Mouse (Mus musculus) hindbrain, embryonic 11.5 days (tissue): ENCODE results near the gene Ntmt1. TPM values are rescaled to one million over a fixed set of nuclear protein-coding genes. Genes with fewer than 3 reads are reported as not detected.

Source experiments
- ATAC-seq: fragments of 200-750 bp; cut with Nextera tagmentation; 2 replicates; pipeline ENCODE4 v1.8.0; 2017; ENCODE audit warnings: mild to moderate bottlenecking, moderate TSS enrichment, moderate library complexity; ENCODE audit not compliant: low FRiP score
- DNase-seq: peaks from one replicate; pipeline ENCODE4 v3.0.0-alpha.2; 2015; ENCODE audit warnings: low spot score
- H3K27ac ChIP-seq: fragments of 300-500 bp; sonication (generic); 2 replicates; pipeline ENCODE4 v1.5.1; 2014; ENCODE audit warnings: mild to moderate bottlenecking, low read depth, low read length
- H3K27me3 ChIP-seq: fragments of 300-500 bp; sonication (generic); 2 replicates; pipeline ENCODE4 v1.6.1; 2014; ENCODE audit warnings: mild to moderate bottlenecking, low read length, moderate library complexity, mixed read lengths; ENCODE audit not compliant: control insufficient read depth, insufficient read depth
- H3K36me3 ChIP-seq: fragments of 300-500 bp; sonication (generic); 2 replicates; pipeline ENCODE4 v1.6.1; 2014; ENCODE audit warnings: mild to moderate bottlenecking, low read length, moderate library complexity, mixed read lengths; ENCODE audit not compliant: control insufficient read depth, insufficient read depth
- H3K4me1 ChIP-seq: fragments of 300-500 bp; sonication (generic); replicated peaks from 2 replicates; pipeline ENCODE4 v1.6.1; 2014; ENCODE audit warnings: low read length, mixed read lengths; ENCODE audit not compliant: control insufficient read depth, insufficient read depth
- H3K4me2 ChIP-seq: fragments of 300-500 bp; sonication (generic); replicated peaks from 2 replicates; pipeline ENCODE4 v1.6.1; 2014; ENCODE audit warnings: mild to moderate bottlenecking, low read depth, low read length
- H3K4me3 ChIP-seq: fragments of 300-500 bp; sonication (generic); 2 replicates; pipeline ENCODE4 v1.5.1; 2014; ENCODE audit warnings: low read depth, low read length
- H3K9ac ChIP-seq: fragments of 300-500 bp; sonication (generic); 2 replicates; pipeline ENCODE4 v1.6.1; 2014; ENCODE audit warnings: low read depth, low read length
- H3K9me3 ChIP-seq: fragments of 300-500 bp; sonication (generic); 2 replicates; pipeline ENCODE4 v1.6.1; 2016; ENCODE audit warnings: low read length; ENCODE audit not compliant: control insufficient read depth
- WGBS: fragments of 180-500 bp; shearing (Covaris S2); extraction: QIAGEN DNeasy Blood & Tissue Kit; methylation state at CpG from one replicate; pipeline ENCODE4 v1.1.7; 2014; 5-methylcytosine and 5-hydroxymethylcytosine counted together
- polyA plus RNA-seq: library from polyadenylated mRNA; unstranded; fragments of >200 nt; fragmentation: Nextera tagmentation; extraction: Ambion mirVana; gene quantifications from 2 replicates; pipeline ENCODE4 v1.2.1, GENCODE M21; 2014

Ntmt1 gene
- polyA plus RNA-seq, 1 experiment from 2014 or later: 108 TPM

DNA sequence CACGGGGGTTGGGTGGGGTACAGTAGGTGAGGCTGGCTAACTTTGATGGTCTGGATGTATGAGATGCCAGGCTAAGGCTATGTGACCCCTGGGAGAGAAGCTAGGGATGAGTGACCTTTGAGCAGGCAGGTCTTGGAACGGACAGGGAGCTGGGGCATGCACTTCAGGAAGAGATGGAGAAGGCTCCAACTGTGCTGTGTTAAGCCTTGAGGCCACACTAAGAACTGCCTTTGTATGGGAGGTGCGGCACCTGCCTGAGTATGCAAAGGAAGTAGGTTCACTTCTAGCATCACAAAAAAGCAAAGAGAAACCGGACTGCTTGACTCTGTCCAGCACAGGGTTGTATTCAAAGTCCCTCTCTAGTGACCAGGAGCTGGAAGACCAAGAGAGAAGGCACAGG, 29.4 kb upstream of the Ntmt1 start:
- no peak overlapping the region for H3K27ac ChIP-seq
- DNase-seq: no peak
- H3K27me3 ChIP-seq: no peaks in the 10 kb centered on the region
- no peak overlapping the region for H3K4me2 ChIP-seq
- 57% methylated on average over 4 of the region's 4 CpGs for WGBS
- H3K9ac ChIP-seq: no peak overlapping the region
- ATAC-seq: no peak
- no peak overlapping the region for H3K4me3 ChIP-seq
- no peaks in the 10 kb centered on the region for H3K9me3 ChIP-seq
- H3K36me3 ChIP-seq: no peaks in the 10 kb centered on the region
- peaks cover 15% of the 10 kb centered on the region; the same call in 1 of the 2 replicates for H3K4me1 ChIP-seq

DNA sequence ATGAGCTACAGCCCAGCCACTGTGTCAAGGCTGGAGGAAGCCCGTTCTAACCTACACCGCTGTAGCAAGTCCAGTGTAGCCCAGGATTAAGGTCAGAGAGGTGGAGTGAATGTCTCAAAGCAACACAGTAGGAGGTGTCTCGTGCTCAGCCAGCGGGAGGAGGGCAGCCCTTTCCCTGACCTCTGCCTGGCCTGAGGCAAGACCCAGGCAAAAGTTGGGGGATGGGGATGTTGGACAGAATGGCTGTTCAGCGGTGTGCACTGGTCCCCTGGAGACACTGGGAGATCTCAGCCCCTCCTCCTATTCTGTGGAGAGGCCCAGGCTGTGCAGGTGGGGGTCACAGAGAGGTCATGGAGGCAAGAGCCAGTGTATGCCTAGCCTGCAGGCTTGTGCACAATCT, 28.4 kb upstream of the Ntmt1 start:
- Histone ChIP-seq H3K9ac (no peak overlapping the region), H3K27ac (peak overlapping the region; percentile 54; the same call in 1 of the 2 replicates), H3K4me1 (peaks cover 15% of the 10 kb centered on the region; the same call in 1 of the 2 replicates), H3K4me2 (no peak overlapping the region), H3K27me3 (no peaks in the 10 kb centered on the region), H3K4me3 (no peak overlapping the region), H3K9me3 (no peaks in the 10 kb centered on the region), H3K36me3 (no peaks in the 10 kb centered on the region)
- under 1% methylated on average over 5 of the region's 5 CpGs for WGBS
- ATAC-seq (peak; percentile 72), DNase-seq (peak; percentile 60)

DNA sequence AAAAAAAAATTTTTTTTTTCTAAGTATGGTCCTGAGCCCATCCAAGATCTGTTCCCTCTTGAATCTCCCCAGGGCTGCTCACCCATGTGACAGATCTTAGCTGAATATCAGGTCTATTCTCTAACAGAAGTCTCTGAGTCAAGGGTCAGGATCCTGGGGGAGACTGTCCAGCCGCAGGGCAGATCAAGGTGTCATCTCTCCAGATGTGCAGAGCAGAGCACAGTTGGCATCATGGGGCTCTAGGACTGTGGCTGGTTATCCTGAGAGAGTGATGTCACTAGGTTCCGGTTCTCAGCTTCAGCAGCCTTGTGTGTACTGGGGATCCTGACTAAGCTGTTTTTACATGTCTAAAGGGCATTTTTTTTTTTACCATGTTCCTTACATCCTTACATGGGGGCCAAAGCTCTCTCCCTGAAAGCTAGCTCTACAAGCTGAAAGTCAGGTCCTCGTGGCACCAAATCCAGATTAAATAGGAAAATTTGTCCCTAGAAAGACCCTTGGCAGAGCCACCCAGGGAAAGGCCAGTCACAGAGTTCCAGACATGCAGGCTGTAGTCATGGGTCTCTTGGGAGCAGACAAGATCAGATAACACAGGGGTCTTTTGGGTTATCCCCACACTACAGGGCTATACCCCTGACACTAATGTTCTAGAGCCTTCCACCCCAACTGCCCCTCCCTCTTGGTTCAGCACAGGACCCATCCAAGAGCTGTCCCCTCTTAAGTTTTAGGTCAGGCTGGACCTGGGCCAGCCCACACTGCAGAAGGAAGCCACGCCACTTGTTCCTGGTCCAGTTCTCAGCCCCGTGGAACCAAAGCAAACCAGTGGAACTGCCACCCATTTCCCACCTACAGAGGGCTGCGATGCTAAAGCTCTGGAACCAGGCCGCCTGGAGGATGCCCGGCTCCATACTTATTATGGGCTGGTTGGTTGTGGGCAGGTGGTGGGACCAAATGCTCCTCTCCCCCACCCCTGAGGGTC, 25.0 kb upstream of the Ntmt1 start:
- 79% methylated on average over 8 of the region's 8 CpGs for WGBS

DNA sequence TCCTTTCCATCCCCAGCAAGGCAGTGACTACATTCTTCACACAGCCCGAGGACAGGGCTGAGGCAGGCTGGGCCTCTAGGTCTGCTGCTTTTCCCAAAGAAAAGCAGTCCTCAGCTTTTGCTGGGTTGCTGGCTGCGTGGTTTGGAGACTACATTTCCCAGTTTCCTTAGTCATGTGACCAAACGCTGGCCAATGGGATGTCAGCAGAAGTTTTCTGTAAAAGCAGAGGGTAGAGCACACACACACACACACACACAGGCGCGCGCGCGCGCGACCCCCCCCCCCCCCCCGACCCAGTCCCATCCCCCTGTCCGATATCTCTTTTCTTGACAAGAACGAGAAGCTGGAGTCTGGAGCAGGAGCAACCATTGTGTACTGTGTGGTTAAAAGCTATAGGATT, 24.3 kb upstream of the Ntmt1 start:
- Histone ChIP-seq H3K27me3 (no peaks in the 10 kb centered on the region), H3K36me3 (no peaks in the 10 kb centered on the region), H3K27ac (peak overlapping the region; percentile 14), H3K4me3 (no peak overlapping the region), H3K4me2 (peak overlapping the region; percentile 36; the same call in 1 of the 2 replicates), H3K9me3 (no peaks in the 10 kb centered on the region), H3K9ac (peak overlapping the region; percentile 48), H3K4me1 (peaks cover 21% of the 10 kb centered on the region)
- 1% methylated on average over 13 of the region's 13 CpGs for WGBS
- ATAC-seq: peak; percentile 55; the same call in 1 of the 2 replicates
- DNase-seq: peak; percentile 73

More for the DNA sequence above, 25.0 kb upstream of the Ntmt1 start:
- Histone ChIP-seq H3K27ac (peak overlapping the region; percentile 14), H3K36me3 (no peaks in the 10 kb centered on the region), H3K9me3 (no peaks in the 10 kb centered on the region), H3K9ac (peak overlapping the region; percentile 48), H3K4me2 (no peak overlapping the region; the same call in 1 of the 2 replicates), H3K27me3 (no peaks in the 10 kb centered on the region), H3K4me1 (peaks cover 23% of the 10 kb centered on the region), H3K4me3 (no peak overlapping the region)
- ATAC-seq (no peak), DNase-seq (no peak)

DNA sequence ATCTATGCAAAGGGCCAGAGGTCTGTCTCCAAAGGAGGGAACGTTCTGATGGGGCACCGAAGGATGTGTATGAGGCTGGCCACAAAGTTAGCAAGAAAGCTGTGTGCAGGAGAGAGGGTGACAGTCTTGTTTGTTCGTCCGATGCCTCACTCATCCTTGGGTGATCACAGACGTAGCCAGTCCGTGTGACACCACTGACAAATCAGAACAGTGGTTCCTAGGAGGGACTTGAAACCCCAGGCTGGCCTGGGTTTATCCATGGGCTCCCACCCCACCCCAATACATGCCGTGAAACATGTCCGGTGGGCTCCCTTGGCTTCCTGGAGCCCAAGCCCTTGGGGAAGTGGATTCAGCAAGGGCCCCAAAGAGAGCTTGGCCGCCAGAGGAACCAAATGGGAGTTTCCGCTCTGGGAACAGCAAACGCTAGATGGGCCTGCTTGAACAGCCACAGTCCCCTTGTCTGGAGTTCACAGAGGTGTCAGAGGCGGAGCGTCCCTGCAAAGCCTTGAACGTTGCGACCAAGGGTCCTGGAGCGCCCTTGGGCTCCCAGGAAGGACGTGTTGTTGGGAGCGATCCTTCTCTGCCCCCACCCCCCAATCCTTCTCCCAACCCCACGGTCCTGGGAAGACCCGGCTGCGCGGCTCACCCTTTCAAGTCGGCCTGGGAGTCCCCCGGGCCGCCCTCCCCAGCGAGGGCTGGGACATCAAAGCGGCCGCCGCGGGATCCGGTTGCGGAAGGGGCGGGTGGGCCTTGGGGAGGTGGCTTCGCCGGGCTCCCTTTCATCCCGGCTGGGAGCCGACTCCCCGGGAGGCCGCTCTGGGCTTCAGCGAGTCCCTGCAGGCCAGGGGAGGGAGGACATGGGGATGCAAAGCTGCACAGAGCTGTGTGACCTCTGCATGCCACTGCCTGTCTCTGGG, 23.3 kb upstream of the Ntmt1 start:
- Histone ChIP-seq H3K27me3 (no peaks in the 10 kb centered on the region), H3K4me2 (peak overlapping the region; percentile 36; the same call in 1 of the 2 replicates), H3K9ac (peak overlapping the region; percentile 48), H3K36me3 (no peaks in the 10 kb centered on the region), H3K9me3 (no peaks in the 10 kb centered on the region), H3K4me3 (no peak overlapping the region), H3K27ac (peak overlapping the region; percentile 77), H3K4me1 (peaks cover 17% of the 10 kb centered on the region)
- 10% methylated on average over 37 of the region's 40 CpGs for WGBS
- ATAC-seq: peak; percentile 46; the same call in 1 of the 2 replicates
- peak; percentile 55 for DNase-seq

DNA sequence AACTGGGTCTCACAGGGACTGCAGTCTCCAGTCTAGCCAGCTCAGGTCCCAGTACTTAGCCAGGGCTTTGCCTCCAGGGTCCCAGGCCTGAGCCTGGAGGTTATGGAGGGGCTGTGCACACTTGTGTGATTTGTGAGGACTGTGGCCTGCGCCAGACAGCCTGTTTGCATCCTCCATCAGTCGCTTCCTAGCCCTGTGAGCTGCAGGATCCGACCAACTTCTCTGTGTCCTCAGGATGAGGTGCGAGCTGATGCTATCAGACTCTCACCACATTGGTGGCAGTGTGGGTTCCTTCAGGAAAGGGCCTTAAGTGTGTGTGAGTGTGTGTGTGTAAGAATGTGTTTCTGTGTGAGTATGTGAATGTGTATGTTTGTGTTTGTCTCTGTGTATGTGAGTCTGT, 20.2 kb upstream of the Ntmt1 start:
- no peak overlapping the region for H3K4me3 ChIP-seq
- H3K27me3 ChIP-seq: no peaks in the 10 kb centered on the region
- peaks cover 14% of the 10 kb centered on the region for H3K4me1 ChIP-seq
- H3K27ac ChIP-seq: peak overlapping the region; percentile 69
- no peaks in the 10 kb centered on the region for H3K36me3 ChIP-seq
- WGBS: 52% methylated on average over 4 of the region's 4 CpGs
- no peaks in the 10 kb centered on the region for H3K9me3 ChIP-seq
- DNase-seq (no peak), ATAC-seq (no peak)
- no peak overlapping the region for H3K4me2 ChIP-seq
- H3K9ac ChIP-seq: peak overlapping the region; percentile 44

DNA sequence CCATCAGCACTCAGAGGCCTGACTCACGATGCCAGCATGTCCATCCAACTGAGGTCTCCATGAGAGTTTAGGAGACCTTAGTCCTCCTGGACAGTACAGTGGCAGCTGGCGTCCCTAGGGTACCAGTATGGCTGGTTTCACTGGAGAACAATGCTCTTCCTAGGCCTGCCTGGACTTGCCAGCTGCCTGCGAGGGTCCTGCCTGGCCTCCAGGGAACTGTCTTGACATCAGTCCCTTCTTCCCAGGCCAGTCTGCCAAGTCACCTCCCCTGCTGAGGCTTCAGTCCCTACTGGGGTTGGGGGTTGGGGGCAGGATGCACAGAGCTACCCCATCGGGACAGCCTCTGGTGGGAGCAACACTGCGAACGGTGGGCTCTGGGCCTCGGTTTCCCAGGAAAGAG, 15.6 kb upstream of the Ntmt1 start:
- Histone ChIP-seq H3K4me1 (peaks cover 20% of the 10 kb centered on the region), H3K4me3 (no peak overlapping the region), H3K27ac (no peak overlapping the region), H3K9me3 (no peaks in the 10 kb centered on the region), H3K36me3 (no peaks in the 10 kb centered on the region), H3K4me2 (no peak overlapping the region), H3K9ac (no peak overlapping the region), H3K27me3 (no peaks in the 10 kb centered on the region)
- no peak for ATAC-seq
- no peak for DNase-seq
- WGBS: 84% methylated on average over 7 of the region's 7 CpGs
